Mouse (Mus musculus) bone marrow macrophage, adult 2 months (primary cell): Measurements from ENCODE around the gene Lgals3bp.

Experiments used
- CTCF ChIP-seq: IDR thresholded peaks from 2 replicates; pipeline ENCODE4 v1.5.1; 2012; ENCODE audit warnings: low read depth, mild to moderate bottlenecking, low read length, moderate library complexity
- POLR2A ChIP-seq: IDR thresholded peaks from 2 replicates; pipeline ENCODE4 v1.6.1; 2012; ENCODE audit warnings: mild to moderate bottlenecking, low read depth, low read length, borderline replicate concordance

DNA sequence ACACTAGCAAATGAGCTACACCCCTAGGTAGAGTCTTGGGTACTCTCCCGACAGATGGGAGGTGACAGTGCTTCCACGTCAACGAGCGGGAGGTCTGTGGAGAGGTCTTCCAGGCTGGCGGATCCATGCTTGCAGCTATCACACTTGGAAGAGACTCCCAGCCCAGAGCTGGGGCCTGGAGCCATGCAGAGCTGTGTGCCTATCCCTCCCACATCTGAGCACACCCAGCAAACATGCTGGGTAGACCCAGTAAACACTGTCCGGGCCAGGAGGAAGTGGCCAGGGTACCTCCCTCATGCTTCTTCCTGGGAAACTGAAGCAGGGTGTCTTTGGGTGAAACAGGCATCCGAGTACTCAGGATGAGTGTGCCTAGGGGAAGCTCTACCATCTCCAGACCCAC, 41.4 kb downstream of the Lgals3bp start:
- no peak for TF ChIP-seq CTCF
- TF ChIP-seq POLR2A, result no peak
